Mouse (Mus musculus) brown adipose tissue, adult 24 weeks (tissue): ENCODE measurements around the gene 5730596B20Rik. TPM values are rescaled to one million over a fixed set of nuclear protein-coding genes. Genes with fewer than 3 reads are reported as not detected.

Source experiments
- H3K27ac ChIP-seq: fragments of 200-500 bp; replicated peaks from 2 replicates; pipeline ENCODE4 v1.5.1; 2012; ENCODE audit warnings: low read depth, mild to moderate bottlenecking, low read length
- H3K4me1 ChIP-seq: fragments of 200-500 bp; 2 replicates; pipeline ENCODE4 v1.6.1; 2012; ENCODE audit warnings: low read length, mixed read lengths; ENCODE audit not compliant: control insufficient read depth, insufficient read depth, insufficient read length
- H3K4me3 ChIP-seq: fragments of 200-500 bp; 2 replicates; pipeline ENCODE4 v1.5.1; 2012; ENCODE audit warnings: low read depth, mild to moderate bottlenecking, low read length, moderate library complexity; ENCODE audit not compliant: insufficient read depth
- polyA plus RNA-seq: library from polyadenylated mRNA; stranded (reverse); fragments of >200 nt; gene quantifications from 2 replicates; pipeline ENCODE4 v1.2.4, GENCODE M21; 2012; ENCODE audit not compliant: missing spikeins, insufficient read depth, insufficient read length

5730596B20Rik gene
- polyA plus RNA-seq, 1 experiment = not detected

- Histone ChIP-seq H3K4me1 (no peaks in the 10 kb centered on the region), H3K27ac (no peak overlapping the region), H3K4me3 (peak overlapping the region; percentile 49)
These were observed 48.6 kb downstream of the 5730596B20Rik start for GRCm38 (mm10) chr6:52225612-52226568.

- H3K4me3 ChIP-seq = peak overlapping the region; percentile 49
- no peaks in the 10 kb centered on the region for H3K4me1 ChIP-seq
- no peak overlapping the region for H3K27ac ChIP-seq
These were observed 49.4 kb downstream of the 5730596B20Rik start for GRCm38 (mm10) chr6:52226569-52227257.

- Histone ChIP-seq H3K27ac (no peak overlapping the region), H3K4me3 (no peak overlapping the region), H3K4me1 (no peaks in the 10 kb centered on the region)
These were observed 50.3 kb downstream of the 5730596B20Rik start for GRCm38 (mm10) chr6:52227470-52228222.

- Histone ChIP-seq H3K27ac (no peak overlapping the region), H3K4me1 (no peaks in the 10 kb centered on the region), H3K4me3 (no peak overlapping the region)
These were observed 51.5 kb downstream of the 5730596B20Rik start for GRCm38 (mm10) chr6:52228475-52229465.

- H3K4me1 ChIP-seq = no peaks in the 10 kb centered on the region
- H3K27ac ChIP-seq = no peak overlapping the region
- no peak overlapping the region for H3K4me3 ChIP-seq
These were observed 52.5 kb downstream of the 5730596B20Rik start for GRCm38 (mm10) chr6:52229558-52230416.

Other genes with a start within 250 kb of the 5730596B20Rik start
- 55.2 and 82.3 TPM in 2 replicates for gene Skap2, start 164.9 kb upstream of the 5730596B20Rik start, polyA plus RNA-seq
- gene Hoxa1, start 19.2 kb upstream of the 5730596B20Rik start, polyA plus RNA-seq = 0.50 and 0.99 TPM in 2 replicates
- 2.9 TPM in 1 of 2 replicates, not detected in the other for gene Hoxa2, start 12.7 kb upstream of the 5730596B20Rik start, polyA plus RNA-seq
- gene Hoxa4, start 14.3 kb downstream of the 5730596B20Rik start, polyA plus RNA-seq = 14.0 and 26.4 TPM in 2 replicates
- gene Hoxa5, start 27.1 kb downstream of the 5730596B20Rik start, polyA plus RNA-seq = 35.9 and 39.4 TPM in 2 replicates
- gene Hoxa6, start 31.2 kb downstream of the 5730596B20Rik start, polyA plus RNA-seq = not detected in 2 replicates
- gene Hoxa3, start 35.8 kb downstream of the 5730596B20Rik start, polyA plus RNA-seq = 4.7 and 5.4 TPM in 2 replicates
- not detected in 2 replicates for gene Gm28308, start 35.8 kb downstream of the 5730596B20Rik start, polyA plus RNA-seq
- gene Hoxa7, start 44.4 kb downstream of the 5730596B20Rik start, polyA plus RNA-seq = 11.4 and 11.5 TPM in 2 replicates
- gene Hoxa9, start 53.6 kb downstream of the 5730596B20Rik start, polyA plus RNA-seq = 1.7 TPM in 1 of 2 replicates, not detected in the other
- not detected in 2 replicates for gene Hoxa10, start 63.4 kb downstream of the 5730596B20Rik start, polyA plus RNA-seq
- not detected in 2 replicates for gene Hoxa11, start 68.3 kb downstream of the 5730596B20Rik start, polyA plus RNA-seq
- gene Hoxa13, start 83.4 kb downstream of the 5730596B20Rik start, polyA plus RNA-seq = not detected in 2 replicates
- not detected in 2 replicates for gene Evx1, start 136.0 kb downstream of the 5730596B20Rik start, polyA plus RNA-seq